Comparison of ENCODE assay signal across 8 mouse cellular contexts in genomic region chr8:108790559-108791293, GRCm38 (mm10).
A peak's percentile ranks its signal among the peaks of the same experiment; 100 is the strongest.
DNase-seq lines count a peak whose midpoint lies in the region; ATAC-seq and TF ChIP-seq lines count a peak whose summit lies in the region.

No protein-coding gene starts in this region.

- H3K4me2 ChIP-seq in hindbrain, embryonic 13.5 days = no peak overlapping the region
- no peak overlapping the region for H3K4me2 ChIP-seq in midbrain, embryonic 16.5 days (ENCODE audit: low read length)

- H3K36me3 ChIP-seq in ES-E14 (ENCODE audit: control insufficient read depth, insufficient read depth, low read length, poor library complexity, severe bottlenecking) = peaks cover 3% of the 10 kb centered on the region; the same call in 1 of the 2 replicates
- peaks cover 43% of the 10 kb centered on the region for H3K36me3 ChIP-seq in embryonic facial prominence, embryonic 10.5 days (replicated peaks)
- H3K36me3 ChIP-seq in hindbrain, embryonic 13.5 days = peaks cover 37% of the 10 kb centered on the region
- peaks cover 32% of the 10 kb centered on the region for H3K36me3 ChIP-seq in midbrain, embryonic 16.5 days (ENCODE audit: control insufficient read depth, insufficient read depth, low read length)

- no peak overlapping the region for H3K9ac ChIP-seq in ES-E14 (ENCODE audit: insufficient read depth, low read depth, low read length, poor library complexity, severe bottlenecking)
- H3K9ac ChIP-seq in hindbrain, embryonic 13.5 days = no peak overlapping the region
- no peak overlapping the region for H3K9ac ChIP-seq in midbrain, embryonic 16.5 days (ENCODE audit: low read depth, low read length)

- H3K9me3 ChIP-seq in ES-E14 (ENCODE audit: control insufficient read depth, insufficient read depth, low read depth, low read length) = no peaks in the 10 kb centered on the region
- H3K9me3 ChIP-seq in embryonic facial prominence, embryonic 10.5 days = peaks cover 36% of the 10 kb centered on the region
- peaks cover 13% of the 10 kb centered on the region; the same call in 1 of the 2 replicates for H3K9me3 ChIP-seq in hindbrain, embryonic 13.5 days
- peaks cover 3% of the 10 kb centered on the region; the same call in 1 of the 2 replicates for H3K9me3 ChIP-seq in midbrain, embryonic 16.5 days (replicated peaks; ENCODE audit: control insufficient read depth, low read length, poor library complexity, severe bottlenecking)

- H3K4me1 ChIP-seq in ES-E14 (ENCODE audit: control insufficient read depth in 2 of 2, insufficient read depth in 2 of 2, low read length in 2 of 2, poor library complexity in 1 of 2) = peaks cover 0 to 30% of the 10 kb centered on the region in 2 experiments; a peak in 2 of 4 replicates
- peaks cover 55% of the 10 kb centered on the region for H3K4me1 ChIP-seq in embryonic facial prominence, embryonic 10.5 days
- H3K4me1 ChIP-seq in hindbrain, embryonic 13.5 days (replicated peaks) = peaks cover 54% of the 10 kb centered on the region
- peaks cover 41% of the 10 kb centered on the region for H3K4me1 ChIP-seq in midbrain, embryonic 16.5 days (ENCODE audit: control insufficient read depth, insufficient read depth, low read length)

- ATAC-seq in hindbrain, embryonic 13.5 days (ENCODE audit: low FRiP score) = no peak
- no peak for ATAC-seq in midbrain, embryonic 16.5 days

- no peaks in the 10 kb centered on the region for H3K27me3 ChIP-seq in embryonic facial prominence, embryonic 10.5 days (replicated peaks; ENCODE audit: low read depth, poor library complexity, severe bottlenecking)
- H3K27me3 ChIP-seq in hindbrain, embryonic 13.5 days = peaks cover 35% of the 10 kb centered on the region
- H3K27me3 ChIP-seq in midbrain, embryonic 16.5 days (ENCODE audit: control insufficient read depth, insufficient read depth, low read depth, low read length) = no peaks in the 10 kb centered on the region

- DNase-seq in embryo, embryonic 10 days (ENCODE audit: low spot score) = peak; percentile 52
- DNase-seq in embryo, embryonic 9.5 days (ENCODE audit: extremely low spot score) = no peak
- DNase-seq in ES-E14 (ENCODE audit: low read depth, low spot score) = no peak
- peak; percentile 66 for DNase-seq in embryonic facial prominence, embryonic 10.5 days (ENCODE audit: low spot score)
- DNase-seq in left cerebral cortex, adult 18-20 months (ENCODE audit: low spot score in 2 of 2) = peak; percentile 44 to 47
- DNase-seq in natural killer cell, adult 2 months (ENCODE audit: low spot score in 2 of 2) = no peak

- in situ Hi-C loops in ES-E14 (cut with MboI; ENCODE audit: low sequenced_read_pairs in 2 of 2, unreplicated experiment in 2 of 2) = no loop called here

- no peak overlapping the region for H3K4me3 ChIP-seq in ES-E14 (ENCODE audit: insufficient read depth in 1 of 2, low read depth in 1 of 2, low read length in 2 of 2, poor library complexity in 1 of 2, severe bottlenecking in 1 of 2)
- no peak overlapping the region for H3K4me3 ChIP-seq in embryonic facial prominence, embryonic 10.5 days
- no peak overlapping the region for H3K4me3 ChIP-seq in hindbrain, embryonic 13.5 days
- no peak overlapping the region for H3K4me3 ChIP-seq in midbrain, embryonic 16.5 days (ENCODE audit: low read depth, low read length)

- 67% methylated on average over 14 of the region's 14 CpGs for WGBS in embryonic facial prominence, embryonic 10.5 days
- WGBS in hindbrain, embryonic 13.5 days = 52% methylated on average over 14 of the region's 14 CpGs
- WGBS in midbrain, embryonic 16.5 days = 60% methylated on average over 14 of the region's 14 CpGs

- no peak overlapping the region for H3K27ac ChIP-seq in ES-E14 (ENCODE audit: insufficient read depth, low read depth, low read length, poor library complexity, severe bottlenecking)
- H3K27ac ChIP-seq in embryonic facial prominence, embryonic 10.5 days (replicated peaks) = peak overlapping the region; percentile 48; the same call in 1 of the 2 replicates
- 0 out of 2 replicates have a peak overlapping the region, but pooled peaks have one; percentile 2 for H3K27ac ChIP-seq in hindbrain, embryonic 13.5 days
- H3K27ac ChIP-seq in midbrain, embryonic 16.5 days (ENCODE audit: low read length) = peak overlapping the region; percentile 45; the same call in 1 of the 2 replicates

TF ChIP-seq in ES-E14, 5 proteins besides CTCF, POLR2A, EP300 and RAD21:
- TF ChIP-seq ZC3H11A (IDR thresholded peaks at IDR 0.05; ENCODE audit: borderline replicate concordance, low read depth, low read length) (peak; percentile 36; the same call in 1 of the 2 replicates), ZNF384 (IDR thresholded peaks at IDR 0.05; ENCODE audit: low read depth, low read length) (no peak)

Comparison
In these comparisons a context has a peak if more than half of its experiments do, and no peak if none do; other contexts are left out.
1. DNase-seq: peak in embryo, embryonic 10 days (single experiment), embryonic facial prominence, embryonic 10.5 days (single experiment) and left cerebral cortex, adult 18-20 months (2 of 2); none in embryo, embryonic 9.5 days (single experiment), ES-E14 (single experiment) and natural killer cell, adult 2 months (0 of 2).